Mouse (Mus musculus): Measurements from ENCODE around the gene Efna4. TPM values are rescaled to one million over a fixed set of nuclear protein-coding genes. Genes with fewer than 3 reads are reported as not detected.
A peak's percentile ranks its signal among the peaks of the same experiment; 100 is the strongest.

Efna4 gene
- polyA plus RNA-seq, 1 experiment from 2014 or later, result 53.2 TPM

GRCm38 (mm10) chr3:89359630-89360029 lies 21.8 kb upstream of the Efna4 start:
- WGBS, result 79% methylated on average over 6 of the region's 6 CpGs
- H3K4me3 ChIP-seq (replicated peaks), result no peak overlapping the region
- no peaks in the 10 kb centered on the region for H3K36me3 ChIP-seq
- H3K9me3 ChIP-seq, result no peaks in the 10 kb centered on the region
- peaks cover 12% of the 10 kb centered on the region; the same call in 1 of the 2 replicates for H3K27me3 ChIP-seq
- H3K9ac ChIP-seq (replicated peaks), result no peak overlapping the region
- peaks cover 8% of the 10 kb centered on the region for H3K4me1 ChIP-seq (replicated peaks)
- no peak overlapping the region for H3K27ac ChIP-seq
- H3K4me2 ChIP-seq, result no peak overlapping the region
- no peak for ATAC-seq (ENCODE audit: insufficient number of reproducible peaks, insufficient read depth, low FRiP score, low TSS enrichment, low read depth)

GRCm38 (mm10) chr3:89356029-89356428 lies 18.2 kb upstream of the Efna4 start:
- 67% methylated on average over 9 of the region's 9 CpGs for WGBS
- Histone ChIP-seq H3K9ac (replicated peaks) (no peak overlapping the region), H3K4me2 (no peak overlapping the region), H3K4me3 (replicated peaks) (no peak overlapping the region), H3K27ac (no peak overlapping the region), H3K27me3 (peaks cover 20% of the 10 kb centered on the region; the same call in 1 of the 2 replicates), H3K36me3 (no peaks in the 10 kb centered on the region), H3K4me1 (replicated peaks) (peaks cover 5% of the 10 kb centered on the region), H3K9me3 (no peaks in the 10 kb centered on the region)
- no peak for ATAC-seq (ENCODE audit: insufficient number of reproducible peaks, insufficient read depth, low FRiP score, low TSS enrichment, low read depth)

GRCm38 (mm10) chr3:89355512-89355902 lies 17.7 kb upstream of the Efna4 start:
- no peaks in the 10 kb centered on the region for H3K36me3 ChIP-seq
- H3K27me3 ChIP-seq, result peaks cover 24% of the 10 kb centered on the region
- no peak overlapping the region for H3K4me3 ChIP-seq (replicated peaks)
- peaks cover 6% of the 10 kb centered on the region for H3K4me1 ChIP-seq (replicated peaks)
- no peak overlapping the region for H3K27ac ChIP-seq
- no peak for ATAC-seq (ENCODE audit: insufficient number of reproducible peaks, insufficient read depth, low FRiP score, low TSS enrichment, low read depth)
- no peak overlapping the region for H3K4me2 ChIP-seq
- no peak overlapping the region for H3K9ac ChIP-seq (replicated peaks)
- WGBS, result 79% methylated on average over 6 of the region's 6 CpGs
- no peaks in the 10 kb centered on the region for H3K9me3 ChIP-seq

GRCm38 (mm10) chr3:89354816-89355511 lies 17.1 kb upstream of the Efna4 start:
- peaks cover 29% of the 10 kb centered on the region for H3K27me3 ChIP-seq
- no peak overlapping the region for H3K4me3 ChIP-seq (replicated peaks)
- 0 out of 2 replicates have a peak, but pooled peaks have one; percentile 8 for ATAC-seq (ENCODE audit: insufficient number of reproducible peaks, insufficient read depth, low FRiP score, low TSS enrichment, low read depth)
- H3K4me2 ChIP-seq, result no peak overlapping the region
- 19% methylated on average over 5 of the region's 5 CpGs for WGBS
- H3K9me3 ChIP-seq, result no peaks in the 10 kb centered on the region
- H3K9ac ChIP-seq (replicated peaks), result no peak overlapping the region
- H3K36me3 ChIP-seq, result no peaks in the 10 kb centered on the region
- H3K4me1 ChIP-seq (replicated peaks), result peaks cover 11% of the 10 kb centered on the region
- no peak overlapping the region for H3K27ac ChIP-seq

- peaks cover 7% of the 10 kb centered on the region; the same call in 1 of the 2 replicates for H3K36me3 ChIP-seq
- no peaks in the 10 kb centered on the region for H3K9me3 ChIP-seq
- H3K9ac ChIP-seq (replicated peaks), result no peak overlapping the region
- ATAC-seq (ENCODE audit: insufficient number of reproducible peaks, insufficient read depth, low FRiP score, low TSS enrichment, low read depth), result no peak
- WGBS, result 56% methylated on average over 5 of the region's 5 CpGs
- H3K4me2 ChIP-seq, result no peak overlapping the region
- H3K27ac ChIP-seq, result no peak overlapping the region
- H3K27me3 ChIP-seq, result peaks cover 46% of the 10 kb centered on the region
- peaks cover 22% of the 10 kb centered on the region for H3K4me1 ChIP-seq (replicated peaks)
- no peak overlapping the region for H3K4me3 ChIP-seq (replicated peaks)
Measured at GRCm38 (mm10) chr3:89351271-89351670, 13.4 kb upstream of the Efna4 start.

- H3K4me1 ChIP-seq (replicated peaks), result peaks cover 20% of the 10 kb centered on the region
- H3K9ac ChIP-seq (replicated peaks), result peak within 1 kb of the TSS; percentile 65
- H3K27ac ChIP-seq, result peak within 1 kb of the TSS; percentile 26
- H3K27me3 ChIP-seq, result peaks cover 46% of the 10 kb centered on the region
- ATAC-seq (ENCODE audit: insufficient number of reproducible peaks, insufficient read depth, low FRiP score, low TSS enrichment, low read depth), result peak; percentile 82
- peak within 1 kb of the TSS; percentile 63 for H3K4me3 ChIP-seq (replicated peaks)
- peak within 1 kb of the TSS; percentile 88 for H3K4me2 ChIP-seq
- WGBS, result 1% methylated on average over 58 of the region's 59 CpGs
- H3K9me3 ChIP-seq, result no peaks in the 10 kb centered on the region
- peaks cover 19% of the 10 kb centered on the region; the same call in 1 of the 2 replicates for H3K36me3 ChIP-seq
Measured at GRCm38 (mm10) chr3:89349869-89350501, 12.2 kb upstream of the Efna4 start, which contains the start of gene Adam15. Gene Adam15, minus strand, starts transcription at chr3:89349996.

GRCm38 (mm10) chr3:89348911-89349868 lies 11.4 kb upstream of the Efna4 start:
- 2% methylated on average over 38 of the region's 38 CpGs for WGBS
- H3K36me3 ChIP-seq, result peaks cover 26% of the 10 kb centered on the region; the same call in 1 of the 2 replicates
- peak overlapping the region; percentile 65 for H3K9ac ChIP-seq (replicated peaks)
- H3K4me2 ChIP-seq, result peak overlapping the region; percentile 88
- peak overlapping the region; percentile 63 for H3K4me3 ChIP-seq (replicated peaks)
- H3K27ac ChIP-seq, result peak overlapping the region; percentile 26; the same call in 1 of the 2 replicates
- peaks cover 46% of the 10 kb centered on the region for H3K27me3 ChIP-seq
- ATAC-seq (ENCODE audit: insufficient number of reproducible peaks, insufficient read depth, low FRiP score, low TSS enrichment, low read depth), result peak; percentile 29; the same call in 1 of the 2 replicates
- peaks cover 17% of the 10 kb centered on the region for H3K4me1 ChIP-seq (replicated peaks)
- no peaks in the 10 kb centered on the region for H3K9me3 ChIP-seq

- 52% methylated on average over 1 of the region's 1 CpGs for WGBS
- peaks cover 17% of the 10 kb centered on the region for H3K4me1 ChIP-seq (replicated peaks)
- no peaks in the 10 kb centered on the region for H3K9me3 ChIP-seq
- H3K4me3 ChIP-seq (replicated peaks), result no peak overlapping the region
- H3K27ac ChIP-seq, result no peak overlapping the region
- ATAC-seq (ENCODE audit: insufficient number of reproducible peaks, insufficient read depth, low FRiP score, low TSS enrichment, low read depth), result no peak
- no peak overlapping the region for H3K9ac ChIP-seq (replicated peaks)
- H3K4me2 ChIP-seq, result 0 out of 2 replicates have a peak overlapping the region, but pooled peaks have one; percentile 88
- peaks cover 46% of the 10 kb centered on the region for H3K27me3 ChIP-seq
- H3K36me3 ChIP-seq, result peaks cover 39% of the 10 kb centered on the region
Measured at GRCm38 (mm10) chr3:89347916-89348315, 10.1 kb upstream of the Efna4 start.

- H3K27me3 ChIP-seq, result peaks cover 46% of the 10 kb centered on the region
- peaks cover 44% of the 10 kb centered on the region for H3K36me3 ChIP-seq
- 85% methylated on average over 10 of the region's 10 CpGs for WGBS
- no peaks in the 10 kb centered on the region for H3K9me3 ChIP-seq
- no peak overlapping the region for H3K27ac ChIP-seq
- no peak overlapping the region for H3K4me2 ChIP-seq
- no peak for ATAC-seq (ENCODE audit: insufficient number of reproducible peaks, insufficient read depth, low FRiP score, low TSS enrichment, low read depth)
- H3K9ac ChIP-seq (replicated peaks), result no peak overlapping the region
- H3K4me3 ChIP-seq (replicated peaks), result no peak overlapping the region
- peaks cover 17% of the 10 kb centered on the region for H3K4me1 ChIP-seq (replicated peaks)
Measured at GRCm38 (mm10) chr3:89346815-89347540, 9.2 kb upstream of the Efna4 start.

GRCm38 (mm10) chr3:89343279-89343678 lies 5.5 kb upstream of the Efna4 start:
- Histone ChIP-seq H3K9ac (replicated peaks) (no peak overlapping the region), H3K27ac (no peak overlapping the region), H3K9me3 (no peaks in the 10 kb centered on the region), H3K27me3 (peaks cover 16% of the 10 kb centered on the region), H3K4me1 (replicated peaks) (peaks cover 26% of the 10 kb centered on the region), H3K4me3 (replicated peaks) (no peak overlapping the region), H3K36me3 (peaks cover 49% of the 10 kb centered on the region), H3K4me2 (no peak overlapping the region)
- ATAC-seq (ENCODE audit: insufficient number of reproducible peaks, insufficient read depth, low FRiP score, low TSS enrichment, low read depth), result no peak
- WGBS, result 83% methylated on average over 7 of the region's 7 CpGs

All from limb, embryonic 12.5 days (tissue).